Mouse (Mus musculus) common myeloid progenitor, adult 5-6 weeks (primary cell): ENCODE measurements around the gene Olfr610. TPM values are rescaled to one million over a fixed set of nuclear protein-coding genes. Genes with fewer than 3 reads are reported as not detected.
"Not testable (repeated sequence)": the region's sequence is repeated elsewhere in the genome, so short reads cannot be mapped to it uniquely, and the experiment has no call there.

Experiments
- ATAC-seq: replicated peaks from 2 replicates; pipeline ENCODE4 v1.8.0; 2016; ENCODE audit warnings: low read depth, mild to moderate bottlenecking, moderate TSS enrichment, inconsistent platforms; ENCODE audit not compliant: poor library complexity, severe bottlenecking
- total RNA-seq: library from RNA; stranded (forward); fragments of 200-1000, 187-1606 nt; gene quantifications from 2 replicates; pipeline ENCODE4 v1.2.3, GENCODE M21; 2017

The Olfr610 gene
- not detected in 2 replicates for total RNA-seq

DNA sequence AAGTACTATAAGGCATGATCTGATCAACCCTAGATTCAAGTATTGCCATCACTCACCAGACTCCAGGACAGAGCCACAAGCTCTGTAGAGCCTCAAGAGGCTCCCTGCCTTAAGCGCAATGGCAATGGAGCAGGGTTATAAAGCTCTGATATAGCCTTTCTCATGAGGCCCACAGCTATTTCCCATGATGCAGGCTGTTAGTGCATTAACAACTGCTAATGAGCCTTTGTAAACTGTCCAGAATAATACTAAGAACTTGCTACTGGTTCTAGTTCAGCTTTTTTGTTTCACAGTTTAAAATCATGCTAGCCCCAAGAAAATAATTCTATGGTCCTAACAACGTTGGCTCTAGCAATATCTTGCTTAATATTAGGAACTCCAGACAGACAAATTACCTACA lies at the start of gene Olfr610:
Gene Olfr610, minus strand, starts transcription at position 101 of the 400 bp plus-strand sequence.
- no peak for ATAC-seq

DNA sequence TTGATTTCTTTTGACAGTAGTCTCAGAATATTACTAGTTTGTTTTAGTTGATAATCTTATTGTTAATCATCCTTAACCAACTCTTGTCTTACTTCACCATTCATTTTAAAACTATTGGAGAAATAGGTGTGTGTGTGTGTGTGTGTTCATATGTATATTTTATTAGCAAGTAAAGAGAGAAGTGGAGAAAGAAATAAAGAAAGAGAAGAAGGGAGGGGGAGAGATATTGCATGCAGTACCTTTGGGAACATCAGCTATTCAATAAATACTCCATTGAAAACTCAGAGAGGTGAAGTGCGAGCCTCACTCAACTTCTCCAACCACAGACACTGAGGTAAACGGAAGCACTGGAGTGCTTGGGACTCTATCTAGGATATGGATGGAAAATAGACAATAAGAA lies 43.9 kb upstream of the Olfr610 start, which contains the start of gene Olfr615:
Gene Olfr615, plus strand, starts transcription at position 301 of the 400 bp plus-strand sequence.
- ATAC-seq: no peak

DNA sequence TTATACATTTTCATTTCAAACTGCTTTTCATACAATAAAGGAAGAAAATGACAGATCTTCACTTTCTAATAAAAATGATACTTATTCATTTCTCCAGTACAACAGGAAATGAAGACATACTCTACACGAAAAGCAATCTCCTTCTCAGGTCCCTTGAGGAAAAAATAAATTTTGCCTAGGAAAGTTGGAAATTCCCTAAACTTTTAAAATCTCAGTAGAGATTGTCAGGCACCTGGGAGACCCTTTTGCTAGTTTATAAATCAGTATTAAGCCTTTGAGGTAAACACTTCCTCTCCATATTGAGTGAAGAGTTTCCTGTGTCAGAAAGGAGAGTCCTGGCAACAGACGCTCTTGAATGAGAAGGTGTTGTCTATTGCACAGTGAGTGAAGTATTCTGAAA lies 35.9 kb upstream of the Olfr610 start, which contains the start of gene Olfr613:
Gene Olfr613, plus strand, starts transcription at position 301 of the 400 bp plus-strand sequence.
- ATAC-seq: no peak

DNA sequence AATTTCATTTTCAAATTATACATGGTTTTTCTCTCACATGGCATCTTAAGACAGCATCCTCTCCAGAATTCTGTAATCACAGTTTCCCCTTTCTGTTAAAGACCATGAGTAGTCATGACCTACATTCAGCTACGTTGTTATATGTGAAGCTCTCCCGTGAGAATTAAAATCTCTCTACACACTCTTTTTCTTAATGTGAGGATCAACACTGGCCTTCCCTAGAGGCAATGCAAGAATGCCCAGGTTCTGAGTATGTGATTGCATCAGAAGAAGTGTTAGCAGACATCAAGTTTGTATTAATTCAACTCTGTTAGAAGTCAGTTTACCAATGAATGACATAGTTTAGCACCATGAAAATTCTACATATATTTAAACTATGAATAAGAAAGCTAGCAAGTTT lies 30.7 kb upstream of the Olfr610 start, which contains the start of gene Olfr612:
Gene Olfr612, minus strand, starts transcription at position 101 of the 400 bp plus-strand sequence.
- not testable (repeated sequence) for ATAC-seq

DNA sequence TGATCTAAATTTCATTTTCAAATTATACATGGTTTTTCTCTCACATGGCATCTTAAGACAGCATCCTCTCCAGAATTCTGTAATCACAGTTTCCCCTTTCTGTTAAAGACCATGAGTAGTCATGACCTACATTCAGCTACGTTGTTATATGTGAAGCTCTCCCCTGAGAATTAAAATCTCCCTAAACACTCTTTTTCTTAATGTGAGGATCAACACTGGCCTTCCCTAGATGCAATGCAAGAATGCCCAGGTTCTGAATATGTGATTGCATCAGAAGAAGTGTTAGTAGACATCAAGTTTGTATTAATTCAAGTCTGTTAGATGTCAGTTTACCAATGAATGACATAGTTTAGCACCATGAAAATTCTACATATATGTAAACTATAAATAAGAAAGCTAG lies 8.8 kb upstream of the Olfr610 start, which contains the start of gene Olfr611:
Gene Olfr611, minus strand, starts transcription at position 101 of the 400 bp plus-strand sequence.
- ATAC-seq: not testable (repeated sequence)

DNA sequence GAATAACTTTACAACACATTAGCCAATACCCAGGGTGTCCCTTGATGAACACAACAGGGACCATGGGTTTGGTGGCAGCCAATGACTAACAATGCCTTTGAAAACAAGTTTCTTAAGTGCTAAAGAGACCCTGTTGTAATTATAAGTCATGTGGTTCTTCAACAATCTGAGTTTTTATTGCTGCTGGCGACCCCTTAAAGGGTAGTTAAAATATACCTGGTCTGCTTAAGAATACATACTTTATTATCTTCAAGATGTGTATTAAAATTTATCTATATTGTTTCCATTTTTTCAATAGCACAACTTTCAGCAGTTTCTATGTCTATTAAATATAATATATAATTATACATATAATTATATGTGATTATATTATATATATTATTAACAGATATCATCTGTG lies 14.0 kb downstream of the Olfr610 start, which contains the start of gene Olfr609:
Gene Olfr609, minus strand, starts transcription at position 101 of the 400 bp plus-strand sequence.
- ATAC-seq: no peak

DNA sequence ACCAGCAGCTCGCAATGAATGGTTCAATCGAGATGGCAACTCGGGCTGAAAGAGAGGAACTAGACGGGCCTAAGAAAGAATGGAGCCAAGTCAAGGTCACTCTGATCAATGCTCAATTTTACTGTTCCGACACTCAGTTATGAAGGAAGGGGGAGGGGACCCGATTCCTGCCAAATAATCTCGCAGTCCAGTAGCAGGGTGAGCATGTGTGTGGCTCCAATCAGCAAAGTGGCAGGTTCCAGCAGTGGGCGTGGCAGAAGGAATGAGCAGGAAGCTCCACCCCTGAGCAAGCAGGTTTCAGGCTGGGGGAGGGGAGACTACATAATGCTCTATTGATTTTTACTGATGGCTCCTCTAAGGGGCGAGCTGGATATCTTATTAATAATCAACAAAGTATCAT lies 34.8 kb downstream of the Olfr610 start:
- ATAC-seq: not testable (repeated sequence)

DNA sequence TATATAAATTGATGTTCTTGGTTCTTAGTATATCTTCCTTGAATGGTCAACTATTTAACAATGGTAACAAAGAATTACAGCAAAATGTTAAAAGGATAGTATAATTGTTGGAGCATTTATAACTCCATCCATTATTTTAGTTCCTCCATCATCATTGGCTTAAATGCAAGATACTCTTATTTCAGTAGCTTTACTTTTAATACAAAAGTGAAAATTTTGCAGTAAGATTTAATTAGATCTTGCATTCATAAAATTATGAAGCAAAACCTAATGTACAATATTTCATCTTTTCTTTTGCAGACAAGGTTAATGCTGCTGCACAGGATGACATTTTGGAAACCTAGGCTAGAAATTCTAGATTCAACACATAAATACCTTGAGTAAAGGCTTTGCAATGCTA lies 42.3 kb downstream of the Olfr610 start, which contains the start of gene Olfr608:
Gene Olfr608, plus strand, starts transcription at position 301 of the 400 bp plus-strand sequence.
- no peak for ATAC-seq

DNA sequence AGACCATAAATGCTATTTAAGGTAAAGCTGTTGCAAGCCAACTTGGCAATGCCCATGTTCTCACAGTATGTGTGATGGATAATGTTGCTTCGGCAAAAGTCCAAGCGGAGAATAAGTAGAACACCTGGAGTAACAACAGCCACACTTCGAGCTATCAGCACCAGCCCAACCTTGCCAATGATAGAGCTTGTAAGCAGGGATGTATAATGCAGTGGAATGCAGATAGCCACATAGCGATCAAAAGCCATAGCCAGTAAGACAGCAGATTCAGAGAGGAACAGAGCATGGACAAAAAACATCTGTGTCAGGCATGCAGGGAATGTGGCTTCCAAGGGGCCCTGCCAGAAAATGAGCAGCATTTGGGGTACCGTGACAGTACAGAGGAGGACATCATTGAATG lies 51.3 kb downstream of the Olfr610 start:
- ATAC-seq: no peak

Other genes starting within 250 kb of the Olfr610 start
- gene Olfr596, start 206.5 kb downstream of the Olfr610 start, total RNA-seq: not detected in 2 replicates
- gene Olfr597, start 195.8 kb downstream of the Olfr610 start, total RNA-seq: not detected in 2 replicates
- gene Olfr598, start 188.6 kb downstream of the Olfr610 start, total RNA-seq: not detected in 2 replicates
- gene Olfr599, start 176.2 kb downstream of the Olfr610 start, total RNA-seq: not detected in 2 replicates
- not detected in 2 replicates for gene Olfr600, start 162.5 kb downstream of the Olfr610 start, total RNA-seq
- not detected in 2 replicates for gene Olfr601, start 149.5 kb downstream of the Olfr610 start, total RNA-seq
- gene Olfr603, start 125.9 kb downstream of the Olfr610 start, total RNA-seq: not detected in 2 replicates
- not detected in 2 replicates for gene Usp17lc, start 97.0 kb downstream of the Olfr610 start, total RNA-seq
- not detected in 2 replicates for gene Olfr605, start 66.7 kb downstream of the Olfr610 start, total RNA-seq
- not detected in 2 replicates for gene Olfr606, start 63.1 kb downstream of the Olfr610 start, total RNA-seq
- gene Olfr607, start 48.0 kb downstream of the Olfr610 start, total RNA-seq: not detected in 2 replicates
- not detected in 2 replicates for gene Olfr608, start 42.2 kb downstream of the Olfr610 start, total RNA-seq
- not detected in 2 replicates for gene Olfr609, start 14.1 kb downstream of the Olfr610 start, total RNA-seq
- not detected in 2 replicates for gene Olfr611, start 8.7 kb upstream of the Olfr610 start, total RNA-seq
- gene Olfr612, start 30.6 kb upstream of the Olfr610 start, total RNA-seq: not detected in 2 replicates
- not detected in 2 replicates for gene Olfr613, start 36.0 kb upstream of the Olfr610 start, total RNA-seq
- not detected in 2 replicates for gene Olfr615, start 44.0 kb upstream of the Olfr610 start, total RNA-seq
- gene Olfr616, start 57.0 kb upstream of the Olfr610 start, total RNA-seq: not detected in 2 replicates
- gene Olfr617, start 60.9 kb upstream of the Olfr610 start, total RNA-seq: not detected in 2 replicates
- not detected in 2 replicates for gene Olfr618, start 78.0 kb upstream of the Olfr610 start, total RNA-seq
- gene Olfr619, start 88.5 kb upstream of the Olfr610 start, total RNA-seq: not detected in 2 replicates
- gene Olfr620, start 100.4 kb upstream of the Olfr610 start, total RNA-seq: not detected in 2 replicates
- gene Olfr622, start 130.6 kb upstream of the Olfr610 start, total RNA-seq: not detected in 2 replicates
- not detected in 2 replicates for gene Olfr623, start 151.6 kb upstream of the Olfr610 start, total RNA-seq
- under 0.01 TPM in 1 of 2 replicates, not detected in the other for gene Olfr624, start 159.1 kb upstream of the Olfr610 start, total RNA-seq
- gene Olfr625-ps1, start 170.6 kb upstream of the Olfr610 start, total RNA-seq: not detected in 2 replicates
- not detected in 2 replicates for gene Olfr243, start 202.5 kb upstream of the Olfr610 start, total RNA-seq
- not detected in 2 replicates for gene Olfr628, start 218.3 kb upstream of the Olfr610 start, total RNA-seq
- gene Olfr629, start 232.8 kb upstream of the Olfr610 start, total RNA-seq: not detected in 2 replicates
- not detected in 2 replicates for gene Olfr630, start 245.2 kb upstream of the Olfr610 start, total RNA-seq